Comparison of ENCODE assay signal across 8 mouse cellular contexts in genomic region chrX:13230615-13231179, GRCm38 (mm10). TPM values are rescaled to one million over a fixed set of nuclear protein-coding genes. Genes with fewer than 3 reads are reported as not detected.
DNase-seq lines count a peak whose midpoint lies in the region; ATAC-seq and TF ChIP-seq lines count a peak whose summit lies in the region.

No protein-coding gene starts in this region.

- H3K4me2 ChIP-seq in forebrain, embryonic 11.5 days (ENCODE audit: low read depth, low read length, severe bottlenecking): peak overlapping the region; percentile 44
- peak overlapping the region; percentile 63 for H3K4me2 ChIP-seq in heart, embryonic 16.5 days (ENCODE audit: low read depth, low read length)
- peak overlapping the region; percentile 73 for H3K4me2 ChIP-seq in liver, embryonic 14.5 days (ENCODE audit: low read depth)

- H3K36me3 ChIP-seq in ES-Bruce4 (ENCODE audit: control insufficient read depth, insufficient read depth, low read length, poor library complexity, severe bottlenecking): no peaks in the 10 kb centered on the region
- H3K36me3 ChIP-seq in forebrain, embryonic 11.5 days (ENCODE audit: control insufficient read depth, insufficient read depth, low read length): no peaks in the 10 kb centered on the region
- H3K36me3 ChIP-seq in heart, embryonic 16.5 days (ENCODE audit: control insufficient read depth, insufficient read depth): no peaks in the 10 kb centered on the region
- no peaks in the 10 kb centered on the region for H3K36me3 ChIP-seq in liver, embryonic 14.5 days (replicated peaks; ENCODE audit: control insufficient read depth, insufficient read depth, low read depth)
- no peaks in the 10 kb centered on the region for H3K36me3 ChIP-seq in testis, adult 2 months (ENCODE audit: control insufficient read depth, insufficient read depth, low read length)

- TF ChIP-seq CTCF in ES-Bruce4 (IDR thresholded peaks at IDR 0.05; ENCODE audit: low read depth, low read length): no peak
- 0 out of 2 replicates have a peak, but pooled peaks have one; percentile 12 for TF ChIP-seq CTCF in liver, embryonic 14.5 days (IDR thresholded peaks at IDR 0.05; ENCODE audit: low read depth)
- no peak for TF ChIP-seq CTCF in testis, adult 2 months (IDR thresholded peaks at IDR 0.05; ENCODE audit: control insufficient read depth, insufficient read depth, insufficient replicate concordance, low read depth, low read length)

- no peaks in the 10 kb centered on the region for H3K27me3 ChIP-seq in ES-Bruce4 (ENCODE audit: control insufficient read depth, insufficient read depth, low read length, poor library complexity, severe bottlenecking)
- no peaks in the 10 kb centered on the region; the same call in 1 of the 2 replicates for H3K27me3 ChIP-seq in forebrain, embryonic 11.5 days (ENCODE audit: control insufficient read depth, insufficient read depth, low read length)
- peaks cover 6% of the 10 kb centered on the region for H3K27me3 ChIP-seq in heart, embryonic 16.5 days (ENCODE audit: control insufficient read depth, insufficient read depth, low read length)
- no peaks in the 10 kb centered on the region for H3K27me3 ChIP-seq in liver, embryonic 14.5 days (ENCODE audit: control insufficient read depth, insufficient read depth, low read length)
- H3K27me3 ChIP-seq in testis, adult 2 months (ENCODE audit: control insufficient read depth, insufficient read depth, low read length): no peaks in the 10 kb centered on the region

- WGBS in forebrain, embryonic 11.5 days: 11% methylated on average over 17 of the region's 17 CpGs
- WGBS in heart, embryonic 16.5 days: 10% methylated on average over 17 of the region's 17 CpGs
- WGBS in liver, embryonic 14.5 days (ENCODE audit: insufficient replicate concordance): 5% methylated on average over 17 of the region's 17 CpGs

- peak overlapping the region; percentile 48 for H3K4me3 ChIP-seq in ES-Bruce4 (ENCODE audit: low read depth, low read length)
- H3K4me3 ChIP-seq in forebrain, embryonic 11.5 days (ENCODE audit: low read depth, low read length): peak overlapping the region; percentile 28
- peak overlapping the region; percentile 52 for H3K4me3 ChIP-seq in heart, embryonic 16.5 days (ENCODE audit: low read length)
- peak overlapping the region; percentile 53 to 80 for H3K4me3 ChIP-seq in liver, embryonic 14.5 days (ENCODE audit: insufficient read depth in 1 of 2, low read depth in 2 of 2, low read length in 2 of 2)
- H3K4me3 ChIP-seq in testis, adult 2 months (ENCODE audit: control insufficient read depth, low read depth, low read length): peak overlapping the region; percentile 69

- H3K4me1 ChIP-seq in ES-Bruce4 (ENCODE audit: control insufficient read depth, insufficient read depth, low read length): no peaks in the 10 kb centered on the region
- no peaks in the 10 kb centered on the region for H3K4me1 ChIP-seq in forebrain, embryonic 11.5 days (replicated peaks; ENCODE audit: control insufficient read depth, insufficient read depth, low read length)
- no peaks in the 10 kb centered on the region for H3K4me1 ChIP-seq in heart, embryonic 16.5 days (ENCODE audit: control insufficient read depth, insufficient read depth, low read length)
- H3K4me1 ChIP-seq in liver, embryonic 14.5 days (replicated peaks; ENCODE audit: control insufficient read depth in 2 of 2, insufficient read depth in 2 of 2, low read length in 1 of 2): peaks cover 0 to 15% of the 10 kb centered on the region in 2 experiments; a peak in 2 of 4 replicates
- peaks cover 2% of the 10 kb centered on the region; the same call in 1 of the 2 replicates for H3K4me1 ChIP-seq in testis, adult 2 months (ENCODE audit: control insufficient read depth, insufficient read depth, low read length)

- no peak for TF ChIP-seq EP300 in ES-Bruce4 (IDR thresholded peaks at IDR 0.05; ENCODE audit: insufficient read depth, low read depth, low read length)
- no peak for TF ChIP-seq EP300 in liver, embryonic 14.5 days (IDR thresholded peaks at IDR 0.05; ENCODE audit: low read depth)

- H3K9me3 ChIP-seq in ES-Bruce4 (replicated peaks; ENCODE audit: control insufficient read depth, insufficient read depth, low read length, poor library complexity, severe bottlenecking): no peaks in the 10 kb centered on the region
- no peaks in the 10 kb centered on the region for H3K9me3 ChIP-seq in forebrain, embryonic 11.5 days (ENCODE audit: control insufficient read depth, low read length)
- no peaks in the 10 kb centered on the region for H3K9me3 ChIP-seq in heart, embryonic 16.5 days (replicated peaks; ENCODE audit: control insufficient read depth, low read length)
- no peaks in the 10 kb centered on the region for H3K9me3 ChIP-seq in liver, embryonic 14.5 days (ENCODE audit: control insufficient read depth, low read length)

- no peak for TF ChIP-seq POLR2A in ES-Bruce4 (IDR thresholded peaks at IDR 0.05; ENCODE audit: insufficient read depth, low read length)
- TF ChIP-seq POLR2A in testis, adult 2 months (IDR thresholded peaks at IDR 0.05; ENCODE audit: control insufficient read depth, low read depth, low read length): no peak

- peak overlapping the region; percentile 94 for H3K27ac ChIP-seq in ES-Bruce4 (ENCODE audit: insufficient read depth, low read length)
- H3K27ac ChIP-seq in forebrain, embryonic 11.5 days (ENCODE audit: low read depth, low read length): peak overlapping the region; percentile 79
- peak overlapping the region; percentile 89 for H3K27ac ChIP-seq in heart, embryonic 16.5 days (ENCODE audit: low read length)
- H3K27ac ChIP-seq in liver, embryonic 14.5 days: peak overlapping the region; percentile 79
- H3K27ac ChIP-seq in testis, adult 2 months (ENCODE audit: control insufficient read depth, insufficient read depth, low read depth, low read length): peak overlapping the region; percentile 76

- H3K9ac ChIP-seq in ES-Bruce4 (ENCODE audit: low read depth, poor library complexity, severe bottlenecking): peak overlapping the region; percentile 71
- H3K9ac ChIP-seq in forebrain, embryonic 11.5 days (ENCODE audit: low read length): peak overlapping the region; percentile 45
- peak overlapping the region; percentile 68 for H3K9ac ChIP-seq in heart, embryonic 16.5 days (ENCODE audit: low read length)
- peak overlapping the region; percentile 63 for H3K9ac ChIP-seq in liver, embryonic 14.5 days (replicated peaks)

- peak; percentile 77 for DNase-seq in c-Kit-positive CD71-positive TER-119-negative erythroid progenitor cells, embryonic 14.5 days (ENCODE audit: low read depth)
- DNase-seq in forebrain, embryonic 11.5 days (ENCODE audit: low spot score): peak; percentile 79
- peak; percentile 82 to 92 for DNase-seq in kidney, postnatal 36 days
- DNase-seq in liver, embryonic 14.5 days (ENCODE audit: low read depth in 3 of 3, low spot score in 3 of 3): peak; percentile 76 to 78 (median 78)
- DNase-seq in neural tube, embryonic 10.5 days (ENCODE audit: extremely low spot score, low spot score): peak; percentile 52

- peak; percentile 98 for ATAC-seq in forebrain, embryonic 11.5 days (replicated peaks; ENCODE audit: low FRiP score)
- peak; percentile 97 for ATAC-seq in heart, embryonic 16.5 days (replicated peaks; ENCODE audit: extremely low read depth, insufficient read depth, low FRiP score)
- ATAC-seq in liver, embryonic 14.5 days (ENCODE audit: insufficient read depth): peak; percentile 95

RNA-seq across cellular contexts. Expression of gene Ddx3x, which starts 50.1 kb away (rescaled TPM):
- 453 and 486 TPM in 2 replicates for polyA plus RNA-seq in ES-Bruce4 (2011; ENCODE audit: insufficient read depth, insufficient read length, low read depth, missing spikeins)
- 193 and 198 TPM in 2 replicates for polyA plus RNA-seq in forebrain, embryonic 11.5 days (2014; fragmentation: Nextera tagmentation; extraction: Ambion mirVana)
- 75.3 and 78.0 TPM in 2 replicates for polyA plus RNA-seq in heart, embryonic 16.5 days (2015; fragmentation: Nextera tagmentation; extraction: Ambion mirVana)
- 24.3 and 34.5 TPM in 2 replicates for polyA plus RNA-seq in liver, embryonic 14.5 days (2012; rRNA removed)
- 54.5 and 71.8 TPM in 2 replicates for polyA plus RNA-seq in liver, embryonic 14.5 days (2014; fragmentation: Nextera tagmentation; extraction: Ambion mirVana)
- polyA plus RNA-seq in testis, adult 2 months (2012; rRNA removed): 4.6 and 5.9 TPM in 2 replicates

Comparison
In these comparisons a context has a peak if more than half of its experiments do, and no peak if none do; other contexts are left out.
1. Peak in every context shown above with its lines: DNase-seq, ATAC-seq, H3K4me3 ChIP-seq and H3K27ac ChIP-seq.